In genomic region chr3:90266901-90267775, GRCm38 (mm10) we compare ENCODE assay signal across 10 mouse cellular contexts. TPM values are rescaled to one million over a fixed set of nuclear protein-coding genes. Genes with fewer than 3 reads are reported as not detected.
DNase-seq lines count a peak whose midpoint lies in the region; ATAC-seq and TF ChIP-seq lines count a peak whose summit lies in the region.
"Had no signal": no experiment of that assay in that cellular context is flagged by ENCODE, and none has a peak within 500 bp of the region (broad histone marks: within the 10 kb centered on the region; RNA-seq: fewer than 3 reads in every experiment).

No protein-coding gene starts in this region.

- H3K4me1 ChIP-seq in forebrain, embryonic 14.5 days (ENCODE audit: control insufficient read depth, insufficient read depth, low read length), result peaks cover 4% of the 10 kb centered on the region; the same call in 1 of the 2 replicates
- peaks cover 7% of the 10 kb centered on the region for H3K4me1 ChIP-seq in forebrain, postnatal 0 days (ENCODE audit: insufficient read depth)
- H3K4me1 ChIP-seq in lung, postnatal 0 days (ENCODE audit: insufficient read depth, low read depth, low read length), result 0 out of 2 replicates have a peak, but pooled peaks cover 7% of the 10 kb centered on the region
- peaks cover 18% of the 10 kb centered on the region for H3K4me1 ChIP-seq in limb, embryonic 10.5 days
- H3K4me1 ChIP-seq in stomach, postnatal 0 days (replicated peaks; ENCODE audit: control insufficient read depth, insufficient read depth), result 0 out of 2 replicates have a peak, but pooled peaks cover 4% of the 10 kb centered on the region

- no peak overlapping the region for H3K4me3 ChIP-seq in forebrain, embryonic 14.5 days (ENCODE audit: low read depth, low read length)
- H3K4me3 ChIP-seq in forebrain, postnatal 0 days (ENCODE audit: low read depth, low read length), result no peak overlapping the region
- no peak overlapping the region for H3K4me3 ChIP-seq in lung, postnatal 0 days (ENCODE audit: low read depth, low read length)
- H3K4me3 ChIP-seq in limb, embryonic 10.5 days, result no peak overlapping the region
- H3K4me3 ChIP-seq in stomach, postnatal 0 days (ENCODE audit: low read depth, low read length), result peak overlapping the region; percentile 83; the same call in 1 of the 2 replicates

- H3K9me3 ChIP-seq in forebrain, embryonic 14.5 days (replicated peaks; ENCODE audit: control insufficient read depth, low read length), result no peaks in the 10 kb centered on the region
- no peaks in the 10 kb centered on the region for H3K9me3 ChIP-seq in forebrain, postnatal 0 days (ENCODE audit: low read length)
- H3K9me3 ChIP-seq in lung, postnatal 0 days (ENCODE audit: low read length), result no peaks in the 10 kb centered on the region
- H3K9me3 ChIP-seq in limb, embryonic 10.5 days (replicated peaks), result no peaks in the 10 kb centered on the region
- H3K9me3 ChIP-seq in stomach, postnatal 0 days (ENCODE audit: control insufficient read depth, low read length), result no peaks in the 10 kb centered on the region
- H3K9me3 ChIP-seq: limb, embryonic 15.5 days had no signal

- no peak for TF ChIP-seq EP300 in lung, postnatal 0 days (IDR thresholded peaks at IDR 0.05)
- no peak for TF ChIP-seq EP300 in stomach, postnatal 0 days (optimal IDR thresholded peaks at IDR 0.05)

- WGBS in forebrain, embryonic 14.5 days, result 91% methylated on average over 20 of the region's 20 CpGs
- 91% methylated on average over 20 of the region's 20 CpGs for WGBS in forebrain, postnatal 0 days
- WGBS in lung, postnatal 0 days, result 85% methylated on average over 20 of the region's 20 CpGs
- 96% methylated on average over 20 of the region's 20 CpGs for WGBS in limb, embryonic 10.5 days
- WGBS in stomach, postnatal 0 days, result 91% methylated on average over 20 of the region's 20 CpGs

- ATAC-seq in forebrain, embryonic 14.5 days, result no peak
- no peak for ATAC-seq in forebrain, postnatal 0 days
- ATAC-seq in lung, postnatal 0 days, result no peak
- no peak for ATAC-seq in stomach, postnatal 0 days (ENCODE audit: low FRiP score, low TSS enrichment)
- ATAC-seq: Patski had no signal

- H3K36me3 ChIP-seq in forebrain, embryonic 14.5 days (ENCODE audit: control insufficient read depth, insufficient read depth, low read length), result peaks cover 34% of the 10 kb centered on the region
- peaks cover 41% of the 10 kb centered on the region for H3K36me3 ChIP-seq in forebrain, postnatal 0 days (ENCODE audit: insufficient read depth)
- peaks cover 12% of the 10 kb centered on the region; the same call in 1 of the 2 replicates for H3K36me3 ChIP-seq in lung, postnatal 0 days (ENCODE audit: insufficient read depth, low read length)
- H3K36me3 ChIP-seq in limb, embryonic 10.5 days, result peaks cover 62% of the 10 kb centered on the region
- peaks cover 15% of the 10 kb centered on the region for H3K36me3 ChIP-seq in stomach, postnatal 0 days (ENCODE audit: control insufficient read depth, insufficient read depth, low read length)

- no peak overlapping the region for H3K4me2 ChIP-seq in forebrain, embryonic 14.5 days (ENCODE audit: low read length)
- H3K4me2 ChIP-seq in forebrain, postnatal 0 days (ENCODE audit: low read depth), result no peak overlapping the region
- no peak overlapping the region; the same call in 1 of the 2 replicates for H3K4me2 ChIP-seq in lung, postnatal 0 days (replicated peaks; ENCODE audit: low read depth, low read length)
- H3K4me2 ChIP-seq in stomach, postnatal 0 days (replicated peaks; ENCODE audit: low read depth), result no peak overlapping the region

- no peak for TF ChIP-seq CTCF in forebrain, postnatal 0 days (IDR thresholded peaks at IDR 0.05; ENCODE audit: low read depth)
- no peak for TF ChIP-seq CTCF in lung, postnatal 0 days (IDR thresholded peaks at IDR 0.05)
- TF ChIP-seq CTCF in stomach, postnatal 0 days (IDR thresholded peaks at IDR 0.05; ENCODE audit: low read depth), result no peak

- no peak for DNase-seq in forebrain, embryonic 14.5 days (ENCODE audit: low spot score)
- no peak for DNase-seq in forebrain, postnatal 0 days
- no peak for DNase-seq in lung, postnatal 0 days (ENCODE audit: low spot score)
- no peak for DNase-seq in lung, postnatal 14 days
- DNase-seq in limb, embryonic 10.5 days (ENCODE audit: low spot score), result no peak
- no peak for DNase-seq in stomach, postnatal 0 days (ENCODE audit: low spot score)
- DNase-seq in adrenal gland, postnatal 36 days, result no peak
- no peak for DNase-seq in right cerebral cortex, postnatal 10 days (ENCODE audit: low spot score in 2 of 2)

- H3K27me3 ChIP-seq in forebrain, embryonic 14.5 days (replicated peaks; ENCODE audit: control insufficient read depth, insufficient read depth, low read length), result no peaks in the 10 kb centered on the region
- H3K27me3 ChIP-seq in forebrain, postnatal 0 days (ENCODE audit: insufficient read depth, low read length), result no peaks in the 10 kb centered on the region
- no peaks in the 10 kb centered on the region for H3K27me3 ChIP-seq in lung, postnatal 0 days (replicated peaks; ENCODE audit: insufficient read depth, low read length)
- no peaks in the 10 kb centered on the region for H3K27me3 ChIP-seq in limb, embryonic 10.5 days (ENCODE audit: low read depth, poor library complexity, severe bottlenecking)
- no peaks in the 10 kb centered on the region for H3K27me3 ChIP-seq in stomach, postnatal 0 days (ENCODE audit: control insufficient read depth, insufficient read depth, low read length)
- H3K27me3 ChIP-seq: limb, embryonic 15.5 days; Patski had no signal

- H3K9ac ChIP-seq in forebrain, embryonic 14.5 days (ENCODE audit: low read length), result peak overlapping the region; percentile 89; the same call in 1 of the 2 replicates
- no peak overlapping the region for H3K9ac ChIP-seq in forebrain, postnatal 0 days
- 0 out of 2 replicates have a peak overlapping the region, but pooled peaks have one; percentile 62 for H3K9ac ChIP-seq in lung, postnatal 0 days (replicated peaks; ENCODE audit: low read depth)
- no peak overlapping the region for H3K9ac ChIP-seq in stomach, postnatal 0 days (ENCODE audit: low read length)
- H3K9ac ChIP-seq: limb, embryonic 15.5 days had no signal

- H3K27ac ChIP-seq in forebrain, embryonic 14.5 days (ENCODE audit: low read depth, low read length), result no peak overlapping the region
- H3K27ac ChIP-seq in forebrain, postnatal 0 days (ENCODE audit: low read depth, low read length), result no peak overlapping the region
- 0 out of 2 replicates have a peak overlapping the region, but pooled peaks have one; percentile 98 for H3K27ac ChIP-seq in lung, postnatal 0 days (ENCODE audit: low read length)
- peak overlapping the region; percentile 97; the same call in 1 of the 2 replicates for H3K27ac ChIP-seq in limb, embryonic 10.5 days
- H3K27ac ChIP-seq in stomach, postnatal 0 days (replicated peaks), result peak overlapping the region; percentile 97

RNA-seq across cellular contexts. Expression of gene Dennd4b, which starts 2.2 kb away (rescaled TPM):
- 3.4 and 3.7 TPM in 2 replicates for polyA plus RNA-seq in forebrain, embryonic 14.5 days (2014; fragmentation: Nextera tagmentation; extraction: Ambion mirVana)
- 20.1 and 29.8 TPM in 2 replicates for total RNA-seq in forebrain, postnatal 0 days (2014; rRNA removed)
- 4.4 and 5.1 TPM in 2 replicates for polyA plus RNA-seq in forebrain, postnatal 0 days (2015; fragmentation: Nextera tagmentation; extraction: Ambion mirVana)
- 2.3 and 2.7 TPM in 2 replicates for polyA plus RNA-seq in lung, postnatal 0 days (2015; fragmentation: Nextera tagmentation; extraction: Ambion mirVana)
- polyA plus RNA-seq in limb, embryonic 10.5 days (2016; fragmentation: Nextera tagmentation; extraction: Ambion mirVana), result 3.4 and 5.1 TPM in 2 replicates
- 0.95 and 1.1 TPM in 2 replicates for polyA plus RNA-seq in stomach, postnatal 0 days (2015; fragmentation: Nextera tagmentation; extraction: Ambion mirVana)
- 1 to 10 TPM; 6.2 to 7.3 TPM for total RNA-seq in adrenal gland, postnatal 36 days (2021)

RNA-seq across cellular contexts. Expression of gene Crtc2, which starts 13.2 kb away (rescaled TPM):
- 10.7 and 14.1 TPM in 2 replicates for polyA plus RNA-seq in forebrain, embryonic 14.5 days (2014; fragmentation: Nextera tagmentation; extraction: Ambion mirVana)
- total RNA-seq in forebrain, postnatal 0 days (2014; rRNA removed), result 13.9 and 17.2 TPM in 2 replicates
- polyA plus RNA-seq in forebrain, postnatal 0 days (2015; fragmentation: Nextera tagmentation; extraction: Ambion mirVana), result 12.9 and 14.7 TPM in 2 replicates
- 11.9 and 16.2 TPM in 2 replicates for polyA plus RNA-seq in lung, postnatal 0 days (2015; fragmentation: Nextera tagmentation; extraction: Ambion mirVana)
- polyA plus RNA-seq in limb, embryonic 10.5 days (2016; fragmentation: Nextera tagmentation; extraction: Ambion mirVana), result 26.5 and 31.6 TPM in 2 replicates
- 8.9 and 11.8 TPM in 2 replicates for polyA plus RNA-seq in stomach, postnatal 0 days (2015; fragmentation: Nextera tagmentation; extraction: Ambion mirVana)
- 10 to 100 TPM; 37.4 to 43.2 TPM for total RNA-seq in adrenal gland, postnatal 36 days (2021)

RNA-seq across cellular contexts. Expression of gene Slc39a1, which starts 19.2 kb away (rescaled TPM):
- polyA plus RNA-seq in forebrain, embryonic 14.5 days (2014; fragmentation: Nextera tagmentation; extraction: Ambion mirVana), result 40.0 and 47.0 TPM in 2 replicates
- 68.1 and 72.0 TPM in 2 replicates for total RNA-seq in forebrain, postnatal 0 days (2014; rRNA removed)
- 50.0 and 51.6 TPM in 2 replicates for polyA plus RNA-seq in forebrain, postnatal 0 days (2015; fragmentation: Nextera tagmentation; extraction: Ambion mirVana)
- 143 and 152 TPM in 2 replicates for polyA plus RNA-seq in lung, postnatal 0 days (2015; fragmentation: Nextera tagmentation; extraction: Ambion mirVana)
- 55.6 and 60.1 TPM in 2 replicates for polyA plus RNA-seq in limb, embryonic 10.5 days (2016; fragmentation: Nextera tagmentation; extraction: Ambion mirVana)
- polyA plus RNA-seq in stomach, postnatal 0 days (2015; fragmentation: Nextera tagmentation; extraction: Ambion mirVana), result 95.4 and 102 TPM in 2 replicates
- 100 to 1,000 TPM; 127 to 142 TPM for total RNA-seq in adrenal gland, postnatal 36 days (2021)

RNA-seq across cellular contexts. Expression of gene Creb3l4, which starts 23.8 kb away (rescaled TPM):
- polyA plus RNA-seq in forebrain, embryonic 14.5 days (2014; fragmentation: Nextera tagmentation; extraction: Ambion mirVana), result 4.1 and 4.2 TPM in 2 replicates
- total RNA-seq in forebrain, postnatal 0 days (2014; rRNA removed), result 1.4 and 2.7 TPM in 2 replicates
- 0.91 and 1.0 TPM in 2 replicates for polyA plus RNA-seq in forebrain, postnatal 0 days (2015; fragmentation: Nextera tagmentation; extraction: Ambion mirVana)
- 2.4 and 2.8 TPM in 2 replicates for polyA plus RNA-seq in lung, postnatal 0 days (2015; fragmentation: Nextera tagmentation; extraction: Ambion mirVana)
- polyA plus RNA-seq in limb, embryonic 10.5 days (2016; fragmentation: Nextera tagmentation; extraction: Ambion mirVana), result 4.0 and 8.9 TPM in 2 replicates
- 41.9 TPM in 2 replicates for polyA plus RNA-seq in stomach, postnatal 0 days (2015; fragmentation: Nextera tagmentation; extraction: Ambion mirVana)
- total RNA-seq in adrenal gland, postnatal 36 days (2021), result under 1 TPM; 0.20 to 0.66 TPM

RNA-seq across cellular contexts. Expression of gene Gatad2b, which starts 25.8 kb away (rescaled TPM):
- 14.4 and 15.7 TPM in 2 replicates for polyA plus RNA-seq in forebrain, embryonic 14.5 days (2014; fragmentation: Nextera tagmentation; extraction: Ambion mirVana)
- 29.5 and 34.1 TPM in 2 replicates for total RNA-seq in forebrain, postnatal 0 days (2014; rRNA removed)
- 6.9 and 12.6 TPM in 2 replicates for polyA plus RNA-seq in forebrain, postnatal 0 days (2015; fragmentation: Nextera tagmentation; extraction: Ambion mirVana)
- polyA plus RNA-seq in lung, postnatal 0 days (2015; fragmentation: Nextera tagmentation; extraction: Ambion mirVana), result 9.2 and 10.1 TPM in 2 replicates
- 14.3 and 15.6 TPM in 2 replicates for polyA plus RNA-seq in limb, embryonic 10.5 days (2016; fragmentation: Nextera tagmentation; extraction: Ambion mirVana)
- 4.0 and 4.8 TPM in 2 replicates for polyA plus RNA-seq in stomach, postnatal 0 days (2015; fragmentation: Nextera tagmentation; extraction: Ambion mirVana)
- 10 to 100 TPM; 62.2 to 66.2 TPM for total RNA-seq in adrenal gland, postnatal 36 days (2021)

Comparison
In these comparisons a context has a peak if more than half of its experiments do, and no peak if none do; other contexts are left out.
1. H3K9ac ChIP-seq: peak in forebrain, embryonic 14.5 days (single experiment) and lung, postnatal 0 days (single experiment); none in forebrain, postnatal 0 days (single experiment) and stomach, postnatal 0 days (single experiment).
2. H3K27ac ChIP-seq: peak in lung, postnatal 0 days (single experiment), limb, embryonic 10.5 days (single experiment) and stomach, postnatal 0 days (single experiment); none in forebrain, embryonic 14.5 days (single experiment) and forebrain, postnatal 0 days (single experiment).